Mouse (Mus musculus) stomach, embryonic 14.5 days (tissue): ENCODE measurements around the gene Creb5. TPM values are rescaled to one million over a fixed set of nuclear protein-coding genes. Genes with fewer than 3 reads are reported as not detected.

Experiments
- ATAC-seq: fragments of 200-750 bp; cut with Nextera tagmentation; 2 replicates; pipeline ENCODE4 v1.8.0; 2017; ENCODE audit warnings: low read depth, moderate TSS enrichment; ENCODE audit not compliant: insufficient number of reproducible peaks, insufficient read depth, low FRiP score
- H3K27ac ChIP-seq: fragments of 300-500 bp; sonication (generic); 2 replicates; pipeline ENCODE4 v1.5.1; 2014; ENCODE audit warnings: mild to moderate bottlenecking, low read length, moderate library complexity, mixed read lengths
- H3K27me3 ChIP-seq: fragments of 300-500 bp; sonication (generic); 2 replicates; pipeline ENCODE4 v1.6.1; 2014; ENCODE audit warnings: low read length, control low read depth, mixed read lengths; ENCODE audit not compliant: control insufficient read depth, insufficient read depth
- H3K36me3 ChIP-seq: fragments of 300-500 bp; sonication (generic); 2 replicates; pipeline ENCODE4 v1.6.1; 2014; ENCODE audit warnings: mild to moderate bottlenecking, control low read depth, low read length, moderate library complexity, mixed read lengths; ENCODE audit not compliant: control insufficient read depth, insufficient read depth
- H3K4me1 ChIP-seq: fragments of 300-500 bp; sonication (generic); 2 replicates; pipeline ENCODE4 v1.6.1; 2014; ENCODE audit warnings: low read length, control low read depth, mixed read lengths; ENCODE audit not compliant: control insufficient read depth, insufficient read depth
- H3K4me2 ChIP-seq: fragments of 300-500 bp; sonication (generic); replicated peaks from 2 replicates; pipeline ENCODE4 v1.6.1; 2014; ENCODE audit warnings: low read depth, low read length, control low read depth
- H3K4me3 ChIP-seq: fragments of 300-500 bp; sonication (generic); 2 replicates; pipeline ENCODE4 v1.5.1; 2014; ENCODE audit warnings: low read depth, low read length, control low read depth
- H3K9ac ChIP-seq: fragments of 300-500 bp; sonication (generic); replicated peaks from 2 replicates; pipeline ENCODE4 v1.6.1; 2014; ENCODE audit warnings: low read depth, mild to moderate bottlenecking, control low read depth, low read length, moderate library complexity, mixed read lengths
- H3K9me3 ChIP-seq: fragments of 300-500 bp; sonication (generic); 2 replicates; pipeline ENCODE4 v1.6.1; 2016; ENCODE audit warnings: low read depth, low read length, control low read depth; ENCODE audit not compliant: control insufficient read depth
- WGBS: fragments of 180-500 bp; shearing (Covaris S2); extraction: QIAGEN DNeasy Blood & Tissue Kit; methylation state at CpG from one replicate; pipeline ENCODE4 v1.1.7; 2014; 5-methylcytosine and 5-hydroxymethylcytosine counted together
- polyA plus RNA-seq: library from polyadenylated mRNA; unstranded; fragments of >200 nt; fragmentation: Nextera tagmentation; extraction: Ambion mirVana; gene quantifications from 2 replicates; pipeline ENCODE4 v1.2.1, GENCODE M21; 2014

Creb5 gene
- polyA plus RNA-seq, 1 experiment from 2014 or later = 10.2 TPM

GRCm38 (mm10) chr6:53593603-53594002, 306.5 kb downstream of the Creb5 start:
- Histone ChIP-seq H3K4me3 (no peak overlapping the region), H3K9me3 (no peaks in the 10 kb centered on the region), H3K36me3 (no peaks in the 10 kb centered on the region), H3K27ac (no peak overlapping the region), H3K9ac (no peak overlapping the region), H3K4me2 (no peak overlapping the region), H3K4me1 (no peaks in the 10 kb centered on the region), H3K27me3 (no peaks in the 10 kb centered on the region)
- ATAC-seq = no peak
- WGBS = 44% methylated on average over 4 of the region's 4 CpGs

GRCm38 (mm10) chr6:53594316-53594715, 307.2 kb downstream of the Creb5 start:
- Histone ChIP-seq H3K27ac (no peak overlapping the region), H3K4me3 (no peak overlapping the region), H3K27me3 (no peaks in the 10 kb centered on the region), H3K4me1 (no peaks in the 10 kb centered on the region), H3K9ac (no peak overlapping the region), H3K36me3 (no peaks in the 10 kb centered on the region), H3K9me3 (no peaks in the 10 kb centered on the region), H3K4me2 (no peak overlapping the region)
- WGBS = 63% methylated on average over 4 of the region's 4 CpGs
- ATAC-seq = no peak

- ATAC-seq = no peak
- Histone ChIP-seq H3K4me2 (no peak overlapping the region), H3K27ac (no peak overlapping the region), H3K9ac (no peak overlapping the region), H3K4me3 (no peak overlapping the region), H3K4me1 (no peaks in the 10 kb centered on the region), H3K27me3 (no peaks in the 10 kb centered on the region), H3K9me3 (no peaks in the 10 kb centered on the region), H3K36me3 (no peaks in the 10 kb centered on the region)
- WGBS = 84% methylated on average over 2 of the region's 2 CpGs
These were observed 309.3 kb downstream of the Creb5 start for GRCm38 (mm10) chr6:53596402-53596801.

GRCm38 (mm10) chr6:53603041-53603440, 316.0 kb downstream of the Creb5 start:
- 87% methylated on average over 3 of the region's 3 CpGs for WGBS
- Histone ChIP-seq H3K36me3 (no peaks in the 10 kb centered on the region), H3K4me2 (no peak overlapping the region), H3K4me3 (no peak overlapping the region), H3K9ac (no peak overlapping the region), H3K9me3 (no peaks in the 10 kb centered on the region), H3K27ac (no peak overlapping the region), H3K27me3 (no peaks in the 10 kb centered on the region), H3K4me1 (no peaks in the 10 kb centered on the region)
- ATAC-seq = no peak

GRCm38 (mm10) chr6:53603695-53604094, 316.6 kb downstream of the Creb5 start:
- WGBS = 81% methylated on average over 5 of the region's 5 CpGs
- no peak overlapping the region for H3K9ac ChIP-seq
- no peak overlapping the region for H3K4me2 ChIP-seq
- no peaks in the 10 kb centered on the region for H3K27me3 ChIP-seq
- no peaks in the 10 kb centered on the region for H3K9me3 ChIP-seq
- H3K27ac ChIP-seq = no peak overlapping the region
- no peaks in the 10 kb centered on the region for H3K4me1 ChIP-seq
- H3K36me3 ChIP-seq = no peaks in the 10 kb centered on the region
- no peak for ATAC-seq
- no peak overlapping the region for H3K4me3 ChIP-seq

- 78% methylated on average over 3 of the region's 3 CpGs for WGBS
- no peak for ATAC-seq
- no peaks in the 10 kb centered on the region for H3K27me3 ChIP-seq
- no peaks in the 10 kb centered on the region for H3K36me3 ChIP-seq
- H3K27ac ChIP-seq = no peak overlapping the region
- H3K4me2 ChIP-seq = no peak overlapping the region
- H3K4me1 ChIP-seq = no peaks in the 10 kb centered on the region
- H3K9ac ChIP-seq = no peak overlapping the region
- H3K4me3 ChIP-seq = no peak overlapping the region
- no peaks in the 10 kb centered on the region for H3K9me3 ChIP-seq
These were observed 317.3 kb downstream of the Creb5 start for GRCm38 (mm10) chr6:53604386-53604785.

- no peaks in the 10 kb centered on the region for H3K27me3 ChIP-seq
- no peaks in the 10 kb centered on the region for H3K4me1 ChIP-seq
- H3K36me3 ChIP-seq = no peaks in the 10 kb centered on the region
- ATAC-seq = no peak
- no peak overlapping the region for H3K4me3 ChIP-seq
- WGBS = 87% methylated on average over 2 of the region's 2 CpGs
- no peak overlapping the region for H3K27ac ChIP-seq
- H3K9ac ChIP-seq = no peak overlapping the region
- H3K4me2 ChIP-seq = no peak overlapping the region
- H3K9me3 ChIP-seq = no peaks in the 10 kb centered on the region
These were observed 318.1 kb downstream of the Creb5 start for GRCm38 (mm10) chr6:53605184-53605583.

- no peaks in the 10 kb centered on the region for H3K27me3 ChIP-seq
- H3K4me2 ChIP-seq = no peak overlapping the region
- no peaks in the 10 kb centered on the region for H3K9me3 ChIP-seq
- no peak overlapping the region for H3K4me3 ChIP-seq
- H3K36me3 ChIP-seq = no peaks in the 10 kb centered on the region
- H3K4me1 ChIP-seq = 0 out of 2 replicates have a peak, but pooled peaks cover 5% of the 10 kb centered on the region
- WGBS = 87% methylated on average over 5 of the region's 5 CpGs
- no peak overlapping the region for H3K27ac ChIP-seq
- no peak for ATAC-seq
- H3K9ac ChIP-seq = no peak overlapping the region
These were observed 324.4 kb downstream of the Creb5 start for GRCm38 (mm10) chr6:53611451-53611945.

GRCm38 (mm10) chr6:53612681-53613080, 325.6 kb downstream of the Creb5 start:
- Histone ChIP-seq H3K9me3 (no peaks in the 10 kb centered on the region), H3K27ac (no peak overlapping the region)
- 40% methylated on average over 6 of the region's 6 CpGs for WGBS

More at GRCm38 (mm10) chr6:53612681-53613080, 325.6 kb downstream of the Creb5 start:
- H3K36me3 ChIP-seq = no peaks in the 10 kb centered on the region
- no peak overlapping the region for H3K9ac ChIP-seq
- H3K4me2 ChIP-seq = no peak overlapping the region
- H3K4me3 ChIP-seq = no peak overlapping the region
- ATAC-seq = no peak
- 0 out of 2 replicates have a peak, but pooled peaks cover 5% of the 10 kb centered on the region for H3K4me1 ChIP-seq
- H3K27me3 ChIP-seq = no peaks in the 10 kb centered on the region
